Mouse (Mus musculus) brain, embryonic 14.5 days (tissue): ENCODE measurements around the gene Ccnb1ip1. TPM values are rescaled to one million over a fixed set of nuclear protein-coding genes. Genes with fewer than 3 reads are reported as not detected.

ENCODE experiments used
- DNase-seq: peaks from one replicate; pipeline ENCODE4 v3.0.0-alpha.2; 2011; ENCODE audit warnings: low read depth
- CTCF ChIP-seq: fragments of 200-500 bp; IDR thresholded peaks from 2 replicates; pipeline ENCODE4 v1.5.1; 2012; ENCODE audit warnings: inconsistent platforms, mild to moderate bottlenecking, moderate library complexity, borderline replicate concordance; ENCODE audit not compliant: insufficient read depth, insufficient read length; ENCODE audit errors: extremely low read depth
- POLR2A ChIP-seq: fragments of 200-500 bp; IDR thresholded peaks from 2 replicates; pipeline ENCODE4 v1.6.1; 2012; ENCODE audit warnings: mild to moderate bottlenecking, inconsistent platforms, borderline replicate concordance; ENCODE audit not compliant: poor library complexity, insufficient read depth, insufficient read length, severe bottlenecking; ENCODE audit errors: extremely low read depth
- polyA plus RNA-seq: library from polyadenylated mRNA; depleted of rRNA; stranded (reverse); fragments of >200 nt; gene quantifications from 2 replicates; pipeline ENCODE4 v1.2.3, GENCODE M21; 2012; rRNA removed

Ccnb1ip1 gene
- polyA plus RNA-seq, 1 experiment = not detected

GRCm38 (mm10) chr14:50765736-50766135 lies 41.8 kb downstream of the Ccnb1ip1 start:
- DNase-seq = no peak
- TF ChIP-seq POLR2A (no peak), CTCF (no peak)

- no peak for TF ChIP-seq CTCF
- TF ChIP-seq POLR2A = no peak
- DNase-seq = peak; percentile 77
Measured at GRCm38 (mm10) chr14:50758416-50759085, 49.0 kb downstream of the Ccnb1ip1 start.

- no peak for TF ChIP-seq CTCF
- TF ChIP-seq POLR2A = no peak
Measured at GRCm38 (mm10) chr14:50744994-50745393, 62.5 kb downstream of the Ccnb1ip1 start, which contains the start of gene Olfr749. Gene Olfr749, minus strand, starts transcription at chr14:50745094.

GRCm38 (mm10) chr14:50741584-50741983 lies 65.9 kb downstream of the Ccnb1ip1 start:
- DNase-seq = no peak
- no peak for TF ChIP-seq CTCF
- TF ChIP-seq POLR2A = no peak

More at GRCm38 (mm10) chr14:50744994-50745393, 62.5 kb downstream of the Ccnb1ip1 start, which contains the start of gene Olfr749:
- no peak for DNase-seq

- DNase-seq = no peak
- TF ChIP-seq POLR2A (no peak), CTCF (no peak)
Measured at GRCm38 (mm10) chr14:50740334-50740733, 67.2 kb downstream of the Ccnb1ip1 start.

Other genes starting within 250 kb of the Ccnb1ip1 start
- gene Olfr744, start 192.9 kb downstream of the Ccnb1ip1 start, polyA plus RNA-seq = not detected in 2 replicates
- not detected in 2 replicates for gene Olfr745, start 168.3 kb downstream of the Ccnb1ip1 start, polyA plus RNA-seq
- not detected in 2 replicates for gene Olfr746, start 160.6 kb downstream of the Ccnb1ip1 start, polyA plus RNA-seq
- not detected in 2 replicates for gene Olfr747, start 114.5 kb downstream of the Ccnb1ip1 start, polyA plus RNA-seq
- not detected in 2 replicates for gene Olfr748, start 100.4 kb downstream of the Ccnb1ip1 start, polyA plus RNA-seq
- gene Olfr749, start 62.6 kb downstream of the Ccnb1ip1 start, polyA plus RNA-seq = not detected in 2 replicates
- 103 and 110 TPM in 2 replicates for gene Ttc5, start 22.2 kb downstream of the Ccnb1ip1 start, polyA plus RNA-seq
- gene Parp2, start 109 bp upstream of the Ccnb1ip1 start, polyA plus RNA-seq = 59.7 and 63.2 TPM in 2 replicates
- gene Tep1, start 62.8 kb upstream of the Ccnb1ip1 start, polyA plus RNA-seq = 4.3 and 5.1 TPM in 2 replicates
- 0.59 and 1.2 TPM in 2 replicates for gene Klhl33, start 89.8 kb upstream of the Ccnb1ip1 start, polyA plus RNA-seq
- gene Osgep, start 117.2 kb upstream of the Ccnb1ip1 start, polyA plus RNA-seq = 102 and 121 TPM in 2 replicates
- gene Apex1, start 117.2 kb upstream of the Ccnb1ip1 start, polyA plus RNA-seq = 137 and 178 TPM in 2 replicates
- gene Pip4p1, start 123.1 kb upstream of the Ccnb1ip1 start, polyA plus RNA-seq = 131 and 177 TPM in 2 replicates
- gene Pnp, start 123.3 kb upstream of the Ccnb1ip1 start, polyA plus RNA-seq = 21.0 and 21.4 TPM in 2 replicates
- 18.1 and 19.3 TPM in 2 replicates for gene Gm49342, start 136.8 kb upstream of the Ccnb1ip1 start, polyA plus RNA-seq
- gene Pnp2, start 148.3 kb upstream of the Ccnb1ip1 start, polyA plus RNA-seq = 0.16 and 0.42 TPM in 2 replicates
- gene Rnase10, start 200.0 kb upstream of the Ccnb1ip1 start, polyA plus RNA-seq = 0.05 TPM in 1 of 2 replicates, not detected in the other
- not detected in 2 replicates for gene Rnase9, start 234.1 kb upstream of the Ccnb1ip1 start, polyA plus RNA-seq
- not detected in 2 replicates for gene Rnase11, start 242.4 kb upstream of the Ccnb1ip1 start, polyA plus RNA-seq
- gene Rnase12, start 249.9 kb upstream of the Ccnb1ip1 start, polyA plus RNA-seq = 0.15 TPM in 1 of 2 replicates, not detected in the other